Mouse (Mus musculus): Measurements from ENCODE around the gene Asns.

DNA sequence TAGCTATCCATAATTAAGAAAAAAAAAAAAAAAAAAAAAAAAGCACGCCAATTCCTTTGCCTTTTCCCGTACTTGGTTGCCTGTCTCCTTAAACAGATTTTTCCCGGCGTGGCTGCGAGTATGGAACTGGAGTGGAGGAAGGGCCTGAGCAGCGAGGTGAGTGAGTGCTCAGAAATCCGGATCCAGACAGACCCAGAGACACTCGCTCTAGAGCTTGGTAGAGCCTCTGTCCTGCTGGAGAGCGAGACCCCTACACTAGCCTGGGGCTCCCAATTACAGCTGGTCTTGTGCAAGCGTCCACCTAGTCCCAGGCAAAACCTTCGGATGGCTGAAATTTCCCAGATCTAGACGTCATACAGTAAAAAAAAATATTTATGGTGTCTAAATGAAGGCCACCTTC, 603 bp downstream of the Asns start:
- TF ChIP-seq CTCF (IDR thresholded peaks at IDR 0.05; ENCODE audit: borderline replicate concordance, extremely low read depth, insufficient read depth, insufficient read length), result no peak
- TF ChIP-seq POLR2A (IDR thresholded peaks at IDR 0.05; ENCODE audit: borderline replicate concordance, extremely low read depth, insufficient read depth, insufficient read length, poor library complexity, severe bottlenecking), result no peak

All from brain, embryonic 14.5 days (tissue).